Mouse (Mus musculus): ENCODE measurements around the gene Ssxb3. TPM values are rescaled to one million over a fixed set of nuclear protein-coding genes. Genes with fewer than 3 reads are reported as not detected.
"Not testable (repeated sequence)": the region's sequence is repeated elsewhere in the genome, so short reads cannot be mapped to it uniquely, and the experiment has no call there.

Gene Ssxb3
- not detected for total RNA-seq (2021)
- long read RNA-seq, experiment 1: 0 reads
- long read RNA-seq, experiment 2: 0 reads

GRCm38 (mm10) chrX:8591716-8592115, at the start of gene Ssxb3:
Gene Ssxb3, minus strand, starts transcription at chrX:8591816.
- not testable (repeated sequence) for DNase-seq

GRCm38 (mm10) chrX:8548155-8548554, 43.5 kb downstream of the Ssxb3 start, which contains the start of gene Ssxb6:
Gene Ssxb6, minus strand, starts transcription at chrX:8548255.
- not testable (repeated sequence) for DNase-seq

Other genes starting within 250 kb of the Ssxb3 start
- gene Ssxb9, start 224.8 kb downstream of the Ssxb3 start, total RNA-seq (2021): not detected
- gene Ssxb1, start 178.5 kb downstream of the Ssxb3 start, total RNA-seq (2021): not detected
- not detected for gene Ssxb2, start 130.1 kb downstream of the Ssxb3 start, total RNA-seq (2021)
- not detected for gene Gm14459, start 66.9 kb downstream of the Ssxb3 start, total RNA-seq (2021)
- gene Ssxb6, start 43.6 kb downstream of the Ssxb3 start, total RNA-seq (2021): not detected
- gene Ssxb8, start 99.0 kb upstream of the Ssxb3 start, total RNA-seq (2021): not detected
- gene Ssx9, start 156.6 kb upstream of the Ssxb3 start, total RNA-seq (2021): not detected
- not detected for gene Ssxb5, start 211.9 kb upstream of the Ssxb3 start, total RNA-seq (2021)